Mouse (Mus musculus): Measurements from ENCODE around the gene Slc2a8.

DNA sequence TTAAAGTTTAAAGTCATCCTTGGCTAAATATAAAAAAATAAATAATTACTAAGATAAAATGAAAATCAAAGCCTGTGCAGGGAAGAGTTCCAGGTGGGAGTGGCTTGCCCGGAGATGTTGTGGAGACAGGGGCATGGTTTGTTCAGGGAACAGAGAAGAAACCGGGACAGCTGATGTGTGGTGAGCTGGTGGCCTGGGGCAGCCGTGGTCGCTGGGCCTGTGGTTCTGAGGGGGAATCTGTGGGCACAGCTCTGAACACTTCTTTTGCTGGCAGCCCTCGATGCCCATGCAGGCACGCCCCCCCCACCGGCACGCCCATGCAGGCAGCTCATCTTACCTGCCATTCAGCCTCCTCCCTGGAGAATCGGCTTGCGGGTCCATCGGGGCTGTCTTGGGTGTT lies 34.4 kb downstream of the Slc2a8 start:
- TF ChIP-seq CTCF (conservative IDR thresholded peaks at IDR 0.05; ENCODE audit: insufficient read depth, insufficient read length, low read depth, low read length) (no peak), POLR2A (IDR thresholded peaks at IDR 0.05; ENCODE audit: low read depth, low read length) (no peak)

All from kidney, adult 2 months (tissue).